Mouse (Mus musculus): ENCODE data around the gene Tmem164.

DNA sequence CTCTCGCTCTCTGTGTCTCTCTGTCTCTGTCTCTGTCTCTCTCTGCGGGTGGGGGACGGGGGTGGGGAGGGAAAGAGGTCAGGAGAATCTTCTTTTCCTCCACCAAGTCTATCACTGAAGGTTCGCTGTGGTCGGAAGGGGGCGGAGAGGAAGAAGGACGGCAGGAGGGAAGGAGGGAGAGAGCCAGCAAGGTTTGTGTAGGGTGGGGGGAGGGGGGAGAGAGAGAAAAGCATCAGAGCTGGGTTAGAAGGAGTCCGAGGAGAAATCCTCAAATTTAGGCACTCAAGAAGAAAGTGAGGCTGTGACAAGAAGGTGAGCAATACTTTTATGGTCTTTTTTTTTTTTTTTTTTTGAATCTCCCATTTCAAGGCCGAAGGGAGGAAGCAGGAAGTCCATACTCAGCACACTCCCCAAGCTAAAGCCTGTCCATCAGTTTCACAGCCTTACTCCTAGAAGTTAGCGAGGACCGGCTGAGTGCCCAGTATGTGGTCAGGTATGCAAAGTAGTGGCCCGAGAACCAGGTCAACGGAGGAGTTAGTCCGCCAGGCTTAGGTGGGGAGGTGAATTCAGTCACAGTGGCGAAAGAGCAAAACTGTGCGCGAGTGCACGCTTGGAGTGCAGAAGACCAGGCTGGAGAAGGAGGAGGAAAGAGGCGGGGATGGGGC, 683 bp upstream of the Tmem164 start:
- TF ChIP-seq CTCF (conservative IDR thresholded peaks at IDR 0.05; ENCODE audit: insufficient read depth, insufficient read length, low read depth, low read length) (no peak), POLR2A (IDR thresholded peaks at IDR 0.05; ENCODE audit: low read depth, low read length) (no peak)

All from kidney, adult 2 months (tissue).